Mouse (Mus musculus) intestine, embryonic 14.5 days (tissue): ENCODE data around the gene Vps53. TPM values are rescaled to one million over a fixed set of nuclear protein-coding genes. Genes with fewer than 3 reads are reported as not detected.

ENCODE experiments used
- polyA plus RNA-seq: library from polyadenylated mRNA; unstranded; fragments of >200 nt; fragmentation: Nextera tagmentation; extraction: Ambion mirVana; gene quantifications from 2 replicates; pipeline ENCODE4 v1.2.1, GENCODE M21; 2014

Vps53 gene
- polyA plus RNA-seq, 1 experiment from 2014 or later: 42.5 TPM

Other genes starting within 250 kb of the Vps53 start
- gene Rph3al, start 241.2 kb downstream of the Vps53 start, polyA plus RNA-seq: 17.0 and 21.7 TPM in 2 replicates
- 2.7 and 4.0 TPM in 2 replicates for gene 1700016K19Rik, start 179.7 kb downstream of the Vps53 start, polyA plus RNA-seq
- 50.1 and 53.8 TPM in 2 replicates for gene Rflnb, start 151.9 kb downstream of the Vps53 start, polyA plus RNA-seq
- gene Fam57a, start within 50 bp of the Vps53 start, polyA plus RNA-seq: 114 and 117 TPM in 2 replicates
- 1.2 and 2.0 TPM in 2 replicates for gene Dbil5, start 38.0 kb upstream of the Vps53 start, polyA plus RNA-seq
- 37.5 and 42.9 TPM in 2 replicates for gene Gemin4, start 38.0 kb upstream of the Vps53 start, polyA plus RNA-seq
- 29.6 and 29.9 TPM in 2 replicates for gene Mrm3, start 64.1 kb upstream of the Vps53 start, polyA plus RNA-seq
- 147 and 161 TPM in 2 replicates for gene Glod4, start 64.1 kb upstream of the Vps53 start, polyA plus RNA-seq
- 45.8 and 51.4 TPM in 2 replicates for gene Nxn, start 219.5 kb upstream of the Vps53 start, polyA plus RNA-seq
- 117 and 119 TPM in 2 replicates for gene Timm22, start 227.3 kb upstream of the Vps53 start, polyA plus RNA-seq